Mouse (Mus musculus): ENCODE results near the gene Myo1c. TPM values are rescaled to one million over a fixed set of nuclear protein-coding genes. Genes with fewer than 3 reads are reported as not detected.

The Myo1c gene
- 100 to 1,000 TPM; 151 to 208 (median 180) TPM for total RNA-seq (2022)

GRCm38 (mm10) chr11:75650311-75650710 lies at the start of gene Myo1c:
TSS of gene Myo1c (plus strand) at chr11:75650504.
- peak; percentile 58 for DNase-seq

- DNase-seq = no peak
These were observed 45.5 kb upstream of the Myo1c start for GRCm38 (mm10) chr11:75604826-75605225.

GRCm38 (mm10) chr11:75605318-75605717 lies 45.0 kb upstream of the Myo1c start:
- DNase-seq = no peak

- DNase-seq = no peak
These were observed 41.5 kb upstream of the Myo1c start for GRCm38 (mm10) chr11:75608776-75609175.

- no peak for DNase-seq
These were observed 40.3 kb upstream of the Myo1c start for GRCm38 (mm10) chr11:75610021-75610420.

GRCm38 (mm10) chr11:75614769-75615168 lies 35.5 kb upstream of the Myo1c start:
- DNase-seq = no peak

GRCm38 (mm10) chr11:75615556-75615955 lies 34.7 kb upstream of the Myo1c start:
- no peak for DNase-seq

- DNase-seq = no peak
These were observed 31.2 kb upstream of the Myo1c start for GRCm38 (mm10) chr11:75619133-75619532.

- peak; percentile 84 for DNase-seq
These were observed 30.0 kb upstream of the Myo1c start for GRCm38 (mm10) chr11:75620136-75620780.

GRCm38 (mm10) chr11:75621426-75621825 lies 28.9 kb upstream of the Myo1c start:
- no peak for DNase-seq

GRCm38 (mm10) chr11:75622588-75623329 lies 27.5 kb upstream of the Myo1c start:
- DNase-seq = no peak

- no peak for DNase-seq
These were observed 26.2 kb upstream of the Myo1c start for GRCm38 (mm10) chr11:75624102-75624554.

GRCm38 (mm10) chr11:75625820-75626219 lies 24.5 kb upstream of the Myo1c start:
- no peak for DNase-seq

GRCm38 (mm10) chr11:75630098-75630497 lies 20.2 kb upstream of the Myo1c start:
- no peak for DNase-seq

- peak; percentile 98 for DNase-seq
These were observed 19.6 kb upstream of the Myo1c start, which contains the start of gene Inpp5k for GRCm38 (mm10) chr11:75630645-75631229. TSS of gene Inpp5k (plus strand) at chr11:75630988.

GRCm38 (mm10) chr11:75631561-75632225 lies 18.6 kb upstream of the Myo1c start:
- no peak for DNase-seq

- no peak for DNase-seq
These were observed 17.4 kb upstream of the Myo1c start for GRCm38 (mm10) chr11:75632921-75633320.

- DNase-seq = no peak
These were observed 15.5 kb upstream of the Myo1c start for GRCm38 (mm10) chr11:75634801-75635200.

- DNase-seq = no peak
These were observed 15.0 kb upstream of the Myo1c start for GRCm38 (mm10) chr11:75635315-75635714.

GRCm38 (mm10) chr11:75643323-75643722 lies 7.0 kb upstream of the Myo1c start:
- no peak for DNase-seq

GRCm38 (mm10) chr11:75644684-75645083 lies 5.6 kb upstream of the Myo1c start:
- no peak for DNase-seq

- DNase-seq = no peak
These were observed 2.6 kb upstream of the Myo1c start for GRCm38 (mm10) chr11:75647681-75648211.

- peak; percentile 59 for DNase-seq
These were observed 1.1 kb upstream of the Myo1c start for GRCm38 (mm10) chr11:75649155-75649561.

Measured in adrenal gland, adult 8-10 months (tissue).